Mouse (Mus musculus) induced T-regulatory cell, adult 2 months (primary cell): Measurements from ENCODE around the gene Wipf2.
"Not testable (repeated sequence)": the region's sequence is repeated elsewhere in the genome, so short reads cannot be mapped to it uniquely, and the experiment has no call there.

Source experiments
- DNase-seq: peaks from one replicate; pipeline ENCODE4 v3.0.0-alpha.2; 2012; ENCODE audit warnings: low read depth

The Wipf2 gene

DNA sequence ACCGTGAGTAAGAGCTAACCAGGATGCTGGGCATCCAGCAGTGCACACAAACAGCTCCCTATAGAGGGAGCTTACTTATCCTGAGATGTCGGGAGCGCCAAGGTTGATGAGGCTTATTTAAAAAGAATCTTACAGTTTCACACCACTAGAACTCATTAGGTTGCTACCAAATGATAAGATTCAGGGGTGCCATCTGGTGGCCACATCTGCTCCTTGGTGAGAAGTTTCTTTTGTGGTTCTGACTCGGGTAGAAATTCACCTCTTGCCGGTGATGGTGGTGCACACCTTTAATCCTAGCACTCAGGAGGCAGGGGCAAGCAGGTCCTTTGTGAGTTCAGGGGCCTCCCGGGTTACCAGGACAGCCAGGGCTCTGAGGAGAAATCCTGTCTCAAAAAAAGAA is 46.2 kb downstream of the Wipf2 start:
- peak; percentile 89 for DNase-seq

GRCm38 (mm10) chr11:98910415-98910814 is 47.0 kb downstream of the Wipf2 start:
- DNase-seq = no peak

DNA sequence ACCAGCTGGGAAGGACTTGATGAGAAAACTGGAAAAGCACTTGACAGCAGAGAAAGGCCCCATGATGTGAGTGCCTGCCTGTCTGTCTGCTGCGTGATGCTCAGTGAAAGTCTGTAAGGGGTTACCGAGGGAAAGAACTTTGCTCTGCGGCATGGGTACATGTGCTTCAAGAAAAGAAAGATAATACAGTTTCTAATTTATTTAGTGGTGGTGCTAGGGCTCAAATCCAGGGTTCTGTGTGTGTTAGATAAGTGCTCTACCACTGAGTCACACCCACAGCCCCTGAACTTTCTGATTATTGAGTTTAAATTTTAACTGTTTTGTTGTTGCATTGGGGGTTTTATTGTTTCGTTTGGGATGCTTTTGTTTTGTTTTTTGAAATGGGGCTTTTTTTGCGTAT is 48.1 kb downstream of the Wipf2 start:
- no peak for DNase-seq

GRCm38 (mm10) chr11:98914196-98914595 is 50.8 kb downstream of the Wipf2 start:
- no peak for DNase-seq

DNA sequence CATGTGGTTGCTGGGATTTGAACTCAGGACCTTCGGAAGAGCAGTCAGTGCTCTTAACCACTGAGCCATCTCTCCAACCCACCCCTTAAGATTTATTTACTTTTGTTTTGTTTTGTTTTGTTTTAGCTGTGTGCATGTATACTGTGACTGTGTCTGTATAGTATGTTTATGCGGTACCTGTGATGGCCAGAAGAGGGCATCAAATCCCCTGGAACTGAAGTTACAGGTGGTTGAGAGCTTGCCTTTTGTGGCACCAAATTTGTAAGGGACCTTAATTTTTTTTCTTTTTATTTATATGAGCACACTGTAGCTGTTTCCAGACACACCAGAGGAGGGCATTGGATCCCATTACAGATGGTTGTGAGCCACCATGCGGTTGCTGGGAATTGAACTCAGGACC is 52.9 kb downstream of the Wipf2 start:
- DNase-seq = peak; percentile 78

DNA sequence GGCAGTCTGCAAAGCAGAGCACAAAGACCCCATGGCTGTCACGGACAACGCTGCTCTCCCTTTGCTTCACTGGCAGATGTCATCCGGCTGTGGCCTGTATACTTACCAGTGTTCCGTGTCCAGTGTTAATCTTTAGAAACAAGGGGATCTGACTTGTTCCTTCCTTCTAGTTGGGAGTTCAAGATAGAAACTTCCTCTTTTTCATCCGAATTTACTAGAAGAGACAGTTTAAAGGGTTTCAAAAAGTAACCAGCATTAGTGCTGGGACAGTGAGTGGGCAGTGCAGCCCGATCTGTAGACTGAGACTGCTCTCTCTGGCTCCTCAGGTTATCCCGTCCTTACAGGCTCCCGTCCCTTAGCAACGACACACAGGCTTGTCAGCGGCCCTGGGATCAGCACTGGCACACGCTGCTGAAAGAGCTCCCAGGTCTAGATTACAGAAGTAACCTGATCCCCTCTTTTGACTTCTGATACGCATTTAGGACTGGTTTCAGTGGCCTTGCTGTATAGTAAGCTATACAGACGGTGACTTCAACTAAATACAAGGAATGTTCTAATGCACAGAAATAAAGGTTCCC is 54.1 kb downstream of the Wipf2 start:
- no peak for DNase-seq

DNA sequence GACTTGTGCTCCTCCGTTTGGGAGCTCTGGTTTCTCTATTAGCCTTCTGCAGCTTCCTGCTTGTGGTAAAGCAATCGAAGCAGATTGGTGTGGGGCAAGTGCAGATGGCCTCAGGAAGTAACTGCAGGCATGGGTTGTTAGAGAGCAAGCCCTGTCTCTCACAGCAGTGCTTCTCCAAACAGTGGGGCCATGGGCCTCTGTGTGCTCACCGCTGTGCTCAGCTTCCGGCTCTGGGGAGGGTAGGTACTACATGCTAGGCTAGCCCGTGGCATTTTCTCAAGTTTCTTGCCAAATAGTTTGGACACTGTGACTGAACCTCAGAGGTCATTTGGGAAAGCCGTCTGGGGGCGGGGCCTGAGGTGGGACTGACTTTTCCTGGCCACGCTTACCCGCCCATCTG is 54.8 kb downstream of the Wipf2 start:
- DNase-seq = peak; percentile 47

DNA sequence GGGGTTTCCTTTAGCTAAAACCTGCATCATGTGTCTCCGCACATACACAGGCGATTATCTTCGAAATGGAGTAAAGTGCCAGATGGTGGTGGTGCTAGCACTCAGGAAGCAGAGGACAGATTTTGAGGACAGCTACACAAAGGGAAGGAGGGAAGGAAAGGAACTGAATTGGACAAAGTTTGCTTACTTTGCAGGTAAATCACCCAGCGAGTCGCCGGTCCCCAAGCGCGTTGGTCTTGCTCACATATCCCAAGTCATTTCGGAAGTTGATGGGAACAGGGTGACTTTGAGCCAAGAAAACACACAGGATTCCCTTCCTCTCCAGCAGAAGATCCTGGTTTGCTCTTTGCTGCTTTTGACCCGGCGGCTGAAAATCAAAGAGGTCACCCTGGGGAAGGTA is 55.6 kb downstream of the Wipf2 start:
- no peak for DNase-seq

DNA sequence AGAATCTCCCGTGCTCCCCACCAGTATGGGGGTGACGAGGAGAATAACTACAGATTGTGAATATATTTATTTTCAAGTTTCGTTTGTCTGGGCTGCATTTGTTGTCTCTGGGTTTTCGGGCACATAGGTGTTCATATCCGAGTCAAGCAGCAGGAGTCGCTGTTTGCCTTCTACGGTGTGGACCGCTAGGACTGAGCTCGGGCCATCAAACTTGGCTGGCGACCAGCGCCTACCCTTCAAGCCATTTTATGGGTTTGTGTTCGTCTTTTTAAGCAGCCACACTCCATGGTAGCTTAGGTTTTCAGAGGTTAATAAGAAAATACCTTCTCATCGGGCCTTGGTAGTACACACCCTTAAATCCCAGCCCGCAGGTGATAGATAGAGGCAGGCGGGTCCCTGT is 58.4 kb downstream of the Wipf2 start:
- not testable (repeated sequence) for DNase-seq

DNA sequence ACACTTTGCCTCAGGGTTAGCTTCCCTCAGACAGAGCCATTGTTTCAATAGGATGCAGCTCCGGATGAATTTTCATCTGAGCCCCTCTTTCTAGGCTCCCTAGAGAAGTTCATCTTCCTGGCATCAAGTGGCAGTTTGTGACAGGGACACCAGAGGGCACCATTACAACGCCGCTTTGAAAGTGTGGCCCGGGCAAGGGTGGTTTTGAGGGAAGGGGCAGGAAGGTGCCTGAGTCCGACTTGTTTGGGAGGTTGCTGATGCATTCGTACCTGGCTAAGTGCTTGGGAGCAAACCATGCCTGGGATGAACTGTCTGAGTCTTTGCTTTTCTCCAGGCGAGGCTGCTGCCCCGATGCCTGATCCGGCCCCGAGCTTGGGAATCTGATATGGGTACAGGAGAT is 58.9 kb downstream of the Wipf2 start:
- peak; percentile 86 for DNase-seq

DNA sequence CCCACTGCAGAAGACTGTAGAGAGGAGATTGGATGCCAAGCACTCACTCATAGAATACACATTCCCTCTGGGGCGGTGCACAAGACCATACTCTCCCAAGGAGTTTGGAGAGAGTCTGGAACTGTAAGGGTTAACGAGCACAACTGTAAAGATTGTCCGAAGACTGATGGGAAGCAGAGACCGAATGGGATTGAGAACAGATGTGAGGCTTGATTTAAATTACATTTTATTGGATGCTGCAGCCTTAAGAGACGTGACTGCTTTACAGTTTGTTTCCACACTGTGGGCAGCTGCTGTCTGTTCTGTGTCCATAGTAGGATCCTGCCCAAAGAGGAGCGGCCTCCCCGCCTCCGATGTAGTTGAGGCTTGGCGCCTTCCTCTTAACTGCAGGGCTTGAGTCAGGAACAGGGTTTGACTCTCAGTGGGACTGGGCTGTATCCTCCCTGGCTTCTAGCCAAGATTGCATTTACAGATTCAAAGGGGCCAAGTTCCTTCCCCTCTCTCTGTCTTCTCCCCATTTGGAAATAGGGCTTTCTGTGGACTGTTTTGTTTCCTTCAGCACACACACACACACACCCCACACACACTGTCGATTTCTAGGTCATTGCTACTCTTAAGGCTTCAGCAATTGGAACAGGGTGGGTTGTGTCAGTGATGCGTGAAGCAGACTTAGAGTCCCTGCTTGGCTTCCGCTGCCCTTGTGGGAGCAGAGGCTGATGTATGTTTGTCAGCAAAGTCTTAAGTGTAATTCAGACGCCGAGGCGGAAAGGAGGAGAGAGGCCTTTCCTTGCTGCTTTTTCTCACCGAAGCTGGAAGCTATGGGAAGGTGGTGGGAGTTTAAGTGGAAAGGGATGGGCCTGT is 59.6 kb downstream of the Wipf2 start:
- not testable (repeated sequence) for DNase-seq

- no peak for DNase-seq
Observed at GRCm38 (mm10) chr11:98924633-98925175, 61.3 kb downstream of the Wipf2 start.

- peak; percentile 61 for DNase-seq
Observed at GRCm38 (mm10) chr11:98925265-98925721, 61.9 kb downstream of the Wipf2 start.

DNA sequence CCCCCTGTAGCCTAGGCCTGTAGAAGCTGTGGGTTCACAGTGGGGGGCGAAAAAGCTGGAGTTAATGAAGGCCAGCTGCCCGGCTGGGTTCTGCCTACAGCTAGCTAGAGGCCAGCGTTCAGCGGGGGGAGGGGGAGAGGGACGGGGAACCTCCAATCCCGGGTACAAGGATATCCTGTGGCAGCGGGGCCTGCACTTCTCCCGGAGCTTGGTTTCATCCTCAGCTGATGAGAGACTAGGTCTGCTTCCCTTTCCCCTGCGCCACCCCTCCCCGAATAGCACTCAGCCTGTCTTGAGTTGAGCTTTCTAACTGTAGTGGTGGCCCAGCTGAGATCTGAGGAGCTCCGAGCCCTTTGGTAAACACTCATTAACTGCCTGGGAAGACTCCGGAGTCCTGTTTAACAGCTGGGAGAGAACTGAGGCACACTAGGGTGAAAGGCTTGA is 62.5 kb downstream of the Wipf2 start:
- DNase-seq = no peak

- DNase-seq = no peak
Observed at GRCm38 (mm10) chr11:98926553-98926952, 63.1 kb downstream of the Wipf2 start.

DNA sequence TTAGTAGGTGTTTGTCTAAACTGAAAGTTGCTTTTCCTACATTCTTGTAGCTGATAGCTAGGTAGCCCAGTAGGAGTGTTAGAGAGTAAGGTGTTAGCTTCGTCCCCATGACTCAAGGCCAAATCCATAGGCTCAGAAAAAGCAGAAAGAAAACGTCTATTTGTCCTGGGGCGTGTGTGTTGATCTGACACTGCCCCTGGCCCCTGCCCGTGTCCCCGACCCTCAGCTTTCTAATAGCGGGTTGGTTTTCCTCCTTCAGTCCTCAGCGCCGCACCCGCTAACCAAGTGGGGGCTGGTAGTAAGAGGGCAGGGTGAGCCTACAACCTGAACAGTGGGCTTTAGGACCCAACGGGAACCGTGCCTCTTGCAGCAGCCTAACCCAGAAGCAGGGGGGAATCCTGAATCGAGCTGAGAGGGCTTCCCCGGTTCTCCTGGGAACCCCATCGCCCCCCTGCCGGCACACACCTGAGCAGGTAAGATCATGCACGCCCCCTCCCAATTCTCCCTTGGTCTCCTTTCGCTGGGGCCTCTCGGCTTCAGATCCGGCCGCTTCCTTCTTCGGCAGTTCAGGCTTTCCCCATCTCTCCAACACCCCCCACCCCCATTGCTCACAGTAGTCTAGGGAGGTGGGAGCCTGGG is 64.1 kb downstream of the Wipf2 start, which contains the start of gene Rara:
Gene Rara, plus strand, starts transcription at position 381 of the 639 bp plus-strand sequence.
- no peak for DNase-seq

- DNase-seq = no peak
Observed at GRCm38 (mm10) chr11:98928186-98928893, 64.9 kb downstream of the Wipf2 start.

- no peak for DNase-seq
Observed at GRCm38 (mm10) chr11:98929503-98929902, 66.1 kb downstream of the Wipf2 start.

DNA sequence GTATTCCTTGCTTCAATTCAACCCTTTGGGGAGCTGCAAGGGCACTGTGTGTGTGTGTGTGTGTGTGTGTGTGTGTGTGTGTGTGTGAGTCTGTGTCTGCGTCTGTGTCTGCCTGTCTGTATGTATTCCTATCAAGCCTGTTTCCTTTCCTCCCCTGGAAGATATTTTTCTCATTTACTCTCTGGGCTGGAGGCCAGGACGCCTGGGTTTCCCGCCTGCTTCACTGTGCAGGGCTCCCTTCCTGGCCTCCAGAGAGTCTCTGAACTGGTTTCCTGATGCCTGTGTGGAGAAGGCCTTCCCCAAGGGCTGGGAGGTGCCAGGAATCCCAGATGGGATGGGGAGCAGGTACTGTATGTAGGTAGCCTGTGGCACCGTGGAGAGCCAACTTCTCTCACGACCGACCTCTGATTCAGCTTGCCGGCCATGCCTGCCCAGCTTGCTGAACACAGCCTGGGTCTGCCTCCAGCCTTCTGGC is 66.7 kb downstream of the Wipf2 start:
- no peak for DNase-seq

GRCm38 (mm10) chr11:98930773-98931512 is 67.5 kb downstream of the Wipf2 start:
- no peak for DNase-seq
